Mouse (Mus musculus): ENCODE results near the gene Ankrd34a.

- TF ChIP-seq CTCF (IDR thresholded peaks at IDR 0.05; ENCODE audit: control insufficient read depth, insufficient read depth, insufficient read length) (no peak), MYOG (IDR thresholded peaks at IDR 0.05; ENCODE audit: control insufficient read depth, extremely low read depth, insufficient read length) (no peak), FOSL1 (IDR thresholded peaks at IDR 0.05; ENCODE audit: insufficient read depth, low read length, poor library complexity, severe bottlenecking) (no peak), MAX (IDR thresholded peaks at IDR 0.05) (no peak), USF1 (IDR thresholded peaks at IDR 0.05; ENCODE audit: low read depth) (no peak), CEBPB (IDR thresholded peaks at IDR 0.05; ENCODE audit: low read depth) (no peak), MYOD1 (IDR thresholded peaks at IDR 0.05; ENCODE audit: control insufficient read depth, insufficient read length, low read depth) (no peak)
These were observed 26.9 kb upstream of the Ankrd34a start for GRCm38 (mm10) chr3:96569506-96569905.

All from C2C12 (cell line).